Comparison of ENCODE assay signal across 8 mouse cellular contexts in the genomic region with DNA sequence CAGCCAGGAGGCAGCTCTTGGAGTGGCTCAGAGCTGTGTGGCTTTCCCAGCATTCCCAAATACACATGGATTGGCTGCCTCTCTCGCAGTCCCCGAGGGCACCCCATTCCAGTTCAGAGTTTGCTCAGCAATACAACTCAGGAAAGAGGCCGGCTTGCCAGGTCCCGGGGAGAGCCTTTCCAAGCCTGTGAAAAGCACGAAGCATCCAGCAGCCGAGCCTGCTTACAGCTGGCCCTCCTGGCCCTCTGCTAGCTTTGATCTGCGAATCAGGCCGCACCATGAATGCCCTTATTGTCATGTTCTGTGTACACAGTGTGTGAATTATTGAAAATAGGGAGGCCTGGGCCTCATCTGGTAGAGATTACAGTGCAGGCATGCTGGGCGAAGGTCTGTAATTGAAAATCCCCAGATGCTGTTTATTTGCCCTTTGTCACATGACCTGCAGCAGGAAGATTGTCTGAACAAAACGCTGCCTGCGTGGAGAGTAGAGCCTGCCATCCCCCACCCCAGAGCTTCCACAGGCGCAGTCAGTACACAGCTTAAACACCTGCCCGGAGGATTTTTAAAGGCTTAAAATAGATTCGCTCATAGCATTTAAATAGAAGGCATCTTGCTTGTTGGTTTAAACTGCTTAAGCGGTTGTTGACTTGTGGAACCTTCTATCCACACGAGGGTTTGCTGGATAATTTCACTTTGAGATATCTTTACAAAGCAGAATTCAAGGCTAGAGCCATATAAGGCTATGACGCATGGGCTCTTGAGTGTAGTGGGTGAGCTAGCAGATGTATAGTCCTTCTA.
A peak's percentile ranks its signal among the peaks of the same experiment; 100 is the strongest.
DNase-seq lines count a peak whose midpoint lies in the region; ATAC-seq and TF ChIP-seq lines count a peak whose summit lies in the region.

No protein-coding gene starts in this region.

- peak overlapping the region; percentile 26 for H3K4me2 ChIP-seq in liver, postnatal 0 days (ENCODE audit: low read depth, low read length)

- H3K9ac ChIP-seq in liver, postnatal 0 days (replicated peaks) = no peak overlapping the region

- H3K27me3 ChIP-seq in liver, postnatal 0 days (ENCODE audit: insufficient read depth, low read length) = no peaks in the 10 kb centered on the region

- peak; percentile 45 for ATAC-seq in liver, postnatal 0 days
- no peak for ATAC-seq in activated CD4-positive, CD25-positive, alpha-beta regulatory T cell, adult 4 months

- no peaks in the 10 kb centered on the region for H3K9me3 ChIP-seq in liver, postnatal 0 days (ENCODE audit: low read length)

- no peak overlapping the region for H3K4me3 ChIP-seq in liver, postnatal 0 days (ENCODE audit: low read depth, low read length)

- no peaks in the 10 kb centered on the region for H3K36me3 ChIP-seq in liver, postnatal 0 days (replicated peaks; ENCODE audit: insufficient read depth, low read length)

- peak overlapping the region; percentile 71 for H3K27ac ChIP-seq in liver, postnatal 0 days (ENCODE audit: low read depth)

- TF ChIP-seq EP300 in liver, postnatal 0 days (IDR thresholded peaks at IDR 0.05; ENCODE audit: low read depth) = no peak

- WGBS in liver, postnatal 0 days (ENCODE audit: insufficient replicate concordance) = 35% methylated on average over 17 of the region's 17 CpGs

- DNase-seq in embryo, embryonic 9.5 days (ENCODE audit: extremely low spot score) = peak; percentile 74
- DNase-seq in frontal cortex, postnatal 10 days (ENCODE audit: low spot score in 2 of 2) = peak; percentile 45 to 62
- DNase-seq in heart, postnatal 4 days = peak; percentile 69
- peak; percentile 48 to 52 for DNase-seq in layer of hippocampus, adult 18-20 months (ENCODE audit: low spot score in 2 of 2)
- peak; percentile 21 for DNase-seq in liver, postnatal 0 days
- peak; percentile 40 for DNase-seq in ovary, adult 18-20 months (ENCODE audit: low spot score)
- no peak for DNase-seq in adrenal gland, adult 8-10 months

- TF ChIP-seq CTCF in liver, postnatal 0 days (IDR thresholded peaks at IDR 0.05; ENCODE audit: low read depth) = no peak

- H3K4me1 ChIP-seq in liver, postnatal 0 days (ENCODE audit: insufficient read depth) = peaks cover 27% of the 10 kb centered on the region
